Mouse (Mus musculus): Measurements from ENCODE around the gene Fchsd2. TPM values are rescaled to one million over a fixed set of nuclear protein-coding genes. Genes with fewer than 3 reads are reported as not detected.

The Fchsd2 gene
- polyA plus RNA-seq, 1 experiment, result 0.02 TPM

- no peaks in the 10 kb centered on the region for H3K36me3 ChIP-seq (ENCODE audit: control insufficient read depth)
- TF ChIP-seq GATA1 (IDR thresholded peaks at IDR 0.05; ENCODE audit: low read length) (no peak), TAL1 (IDR thresholded peaks at IDR 0.05; ENCODE audit: low read length) (no peak)
- no peaks in the 10 kb centered on the region for H3K27me3 ChIP-seq (ENCODE audit: control insufficient read depth)
- no peaks in the 10 kb centered on the region for H3K4me1 ChIP-seq (ENCODE audit: control insufficient read depth)
- no peak overlapping the region for H3K4me3 ChIP-seq (replicated peaks)
- H3K9me3 ChIP-seq (ENCODE audit: control insufficient read depth, low read length), result no peaks in the 10 kb centered on the region
Measured at GRCm38 (mm10) chr7:101069271-101069670, 23.4 kb upstream of the Fchsd2 start.

DNA sequence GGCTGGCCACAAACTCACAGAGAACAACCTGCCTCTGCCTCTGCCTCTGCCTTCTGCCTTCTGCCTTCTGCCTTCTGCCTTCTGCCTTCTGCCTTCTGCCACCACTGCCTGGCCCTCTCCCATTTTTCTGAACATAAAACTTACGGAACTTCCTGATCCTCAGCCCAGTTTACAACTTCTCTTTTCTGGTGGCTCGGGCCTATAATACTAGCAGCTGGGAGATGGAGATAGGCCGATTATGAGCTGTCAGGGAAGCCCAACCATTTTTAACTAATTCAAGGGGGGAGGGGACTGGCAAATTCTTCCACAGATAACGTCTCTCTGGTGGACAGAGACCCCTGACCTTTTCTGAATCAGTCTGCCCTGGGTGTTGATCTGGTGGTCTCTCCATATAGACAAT, 22.3 kb upstream of the Fchsd2 start:
- H3K9me3 ChIP-seq (ENCODE audit: control insufficient read depth, low read length), result no peaks in the 10 kb centered on the region
- no peak for TF ChIP-seq TAL1 (IDR thresholded peaks at IDR 0.05; ENCODE audit: low read length)
- no peak for TF ChIP-seq GATA1 (IDR thresholded peaks at IDR 0.05; ENCODE audit: low read length)
- H3K4me3 ChIP-seq (replicated peaks), result no peak overlapping the region
- H3K4me1 ChIP-seq (ENCODE audit: control insufficient read depth), result no peaks in the 10 kb centered on the region
- H3K27me3 ChIP-seq (ENCODE audit: control insufficient read depth), result no peaks in the 10 kb centered on the region
- no peaks in the 10 kb centered on the region for H3K36me3 ChIP-seq (ENCODE audit: control insufficient read depth)

GRCm38 (mm10) chr7:101071020-101071419, 21.6 kb upstream of the Fchsd2 start:
- Histone ChIP-seq H3K4me1 (ENCODE audit: control insufficient read depth) (no peaks in the 10 kb centered on the region), H3K36me3 (ENCODE audit: control insufficient read depth) (no peaks in the 10 kb centered on the region), H3K4me3 (replicated peaks) (no peak overlapping the region), H3K9me3 (ENCODE audit: control insufficient read depth, low read length) (no peaks in the 10 kb centered on the region), H3K27me3 (ENCODE audit: control insufficient read depth) (no peaks in the 10 kb centered on the region)
- no peak for TF ChIP-seq GATA1 (IDR thresholded peaks at IDR 0.05; ENCODE audit: low read length)
- TF ChIP-seq TAL1 (IDR thresholded peaks at IDR 0.05; ENCODE audit: low read length), result no peak

GRCm38 (mm10) chr7:101072123-101072740, 20.4 kb upstream of the Fchsd2 start:
- no peak overlapping the region for H3K4me3 ChIP-seq (replicated peaks)
- no peaks in the 10 kb centered on the region for H3K4me1 ChIP-seq (ENCODE audit: control insufficient read depth)
- no peak for TF ChIP-seq GATA1 (IDR thresholded peaks at IDR 0.05; ENCODE audit: low read length)
- no peaks in the 10 kb centered on the region for H3K27me3 ChIP-seq (ENCODE audit: control insufficient read depth)
- H3K36me3 ChIP-seq (ENCODE audit: control insufficient read depth), result no peaks in the 10 kb centered on the region
- no peaks in the 10 kb centered on the region for H3K9me3 ChIP-seq (ENCODE audit: control insufficient read depth, low read length)

- Histone ChIP-seq H3K27me3 (ENCODE audit: control insufficient read depth) (no peaks in the 10 kb centered on the region), H3K36me3 (ENCODE audit: control insufficient read depth) (no peaks in the 10 kb centered on the region), H3K4me3 (replicated peaks) (no peak overlapping the region), H3K9me3 (ENCODE audit: control insufficient read depth, low read length) (no peaks in the 10 kb centered on the region), H3K4me1 (ENCODE audit: control insufficient read depth) (no peaks in the 10 kb centered on the region)
- TF ChIP-seq GATA1 (IDR thresholded peaks at IDR 0.05; ENCODE audit: low read length) (no peak), TAL1 (IDR thresholded peaks at IDR 0.05; ENCODE audit: low read length) (no peak)
Measured at GRCm38 (mm10) chr7:101074170-101074767, 18.4 kb upstream of the Fchsd2 start.

DNA sequence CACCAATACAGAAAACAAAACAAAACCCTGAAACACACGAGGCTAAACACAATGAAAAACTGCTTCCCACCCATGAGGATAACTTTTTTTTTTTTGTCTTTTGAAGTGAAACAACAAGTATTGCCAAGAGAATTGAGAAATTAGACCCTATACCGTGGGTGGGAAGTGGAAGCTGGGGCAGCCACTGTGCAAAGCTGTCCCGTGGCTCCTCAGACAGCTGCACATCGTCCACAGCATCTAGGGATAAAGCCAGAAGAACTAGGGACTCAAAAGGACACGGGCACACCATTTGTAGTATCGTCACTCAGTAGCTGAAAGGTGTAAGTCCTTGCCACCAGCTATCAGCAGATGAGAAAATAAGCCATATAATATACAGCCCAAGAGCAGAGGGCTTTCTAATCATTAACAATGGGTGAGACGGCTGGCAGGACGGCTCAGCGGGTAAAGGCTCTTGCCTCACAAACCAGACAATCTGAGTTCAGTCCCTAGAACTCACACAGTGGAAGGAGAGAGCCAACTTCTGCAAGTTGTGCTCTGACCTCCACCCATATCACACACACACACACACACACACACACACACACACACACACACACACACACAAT, 9.0 kb upstream of the Fchsd2 start:
- H3K36me3 ChIP-seq (ENCODE audit: control insufficient read depth), result no peaks in the 10 kb centered on the region
- no peaks in the 10 kb centered on the region for H3K9me3 ChIP-seq (ENCODE audit: control insufficient read depth, low read length)
- H3K4me3 ChIP-seq (replicated peaks), result no peak overlapping the region
- H3K27me3 ChIP-seq (ENCODE audit: control insufficient read depth), result no peaks in the 10 kb centered on the region
- TF ChIP-seq GATA1 (IDR thresholded peaks at IDR 0.05; ENCODE audit: low read length), result no peak
- no peak for TF ChIP-seq TAL1 (IDR thresholded peaks at IDR 0.05; ENCODE audit: low read length)
- H3K4me1 ChIP-seq (ENCODE audit: control insufficient read depth), result no peaks in the 10 kb centered on the region

- TF ChIP-seq GATA1 (IDR thresholded peaks at IDR 0.05; ENCODE audit: low read length) (no peak), TAL1 (IDR thresholded peaks at IDR 0.05; ENCODE audit: low read length) (no peak)
Measured at GRCm38 (mm10) chr7:101084816-101085456, 7.7 kb upstream of the Fchsd2 start.

GRCm38 (mm10) chr7:101085779-101086178, 6.9 kb upstream of the Fchsd2 start:
- peaks cover 8% of the 10 kb centered on the region for H3K4me1 ChIP-seq (ENCODE audit: control insufficient read depth)
- TF ChIP-seq GATA1 (IDR thresholded peaks at IDR 0.05; ENCODE audit: low read length), result no peak
- TF ChIP-seq TAL1 (IDR thresholded peaks at IDR 0.05; ENCODE audit: low read length), result no peak
- H3K9me3 ChIP-seq (ENCODE audit: control insufficient read depth, low read length), result no peaks in the 10 kb centered on the region

More at GRCm38 (mm10) chr7:101084816-101085456, 7.7 kb upstream of the Fchsd2 start:
- Histone ChIP-seq H3K27me3 (ENCODE audit: control insufficient read depth) (no peaks in the 10 kb centered on the region), H3K4me1 (ENCODE audit: control insufficient read depth) (peaks cover 2% of the 10 kb centered on the region), H3K9me3 (ENCODE audit: control insufficient read depth, low read length) (no peaks in the 10 kb centered on the region), H3K36me3 (ENCODE audit: control insufficient read depth) (no peaks in the 10 kb centered on the region), H3K4me3 (replicated peaks) (no peak overlapping the region)

DNA sequence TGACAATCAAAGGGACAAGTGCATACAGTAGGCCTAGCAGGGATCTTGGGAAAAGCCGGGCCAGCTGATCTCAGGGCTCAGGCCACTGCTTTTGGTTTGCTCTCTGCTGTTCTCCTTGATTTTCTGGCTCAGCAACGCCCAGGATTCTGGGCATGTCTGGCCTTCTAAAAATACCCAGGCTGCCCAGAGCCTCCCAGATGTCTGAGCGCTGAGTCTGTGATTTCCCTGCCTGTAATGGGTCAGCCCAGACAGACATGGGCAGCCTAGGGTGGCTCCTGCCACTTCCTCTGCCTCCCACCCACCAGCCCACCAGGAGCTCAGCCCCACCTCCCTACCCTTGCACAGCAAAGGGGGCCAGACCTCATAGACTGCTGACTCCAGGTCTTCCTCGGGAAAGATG, 4.0 kb upstream of the Fchsd2 start:
- Histone ChIP-seq H3K27me3 (ENCODE audit: control insufficient read depth) (no peaks in the 10 kb centered on the region), H3K36me3 (ENCODE audit: control insufficient read depth) (no peaks in the 10 kb centered on the region), H3K4me3 (replicated peaks) (no peak overlapping the region), H3K9me3 (ENCODE audit: control insufficient read depth, low read length) (no peaks in the 10 kb centered on the region), H3K4me1 (ENCODE audit: control insufficient read depth) (peaks cover 8% of the 10 kb centered on the region)
- TF ChIP-seq GATA1 (IDR thresholded peaks at IDR 0.05; ENCODE audit: low read length) (no peak), TAL1 (IDR thresholded peaks at IDR 0.05; ENCODE audit: low read length) (no peak)

More at GRCm38 (mm10) chr7:101085779-101086178, 6.9 kb upstream of the Fchsd2 start:
- no peaks in the 10 kb centered on the region for H3K27me3 ChIP-seq (ENCODE audit: control insufficient read depth)
- no peaks in the 10 kb centered on the region for H3K36me3 ChIP-seq (ENCODE audit: control insufficient read depth)
- H3K4me3 ChIP-seq (replicated peaks), result no peak overlapping the region
